Mouse (Mus musculus) hindbrain, embryonic 13.5 days (tissue): ENCODE measurements at regions not wholly inside any gene's neighbourhood (a gene's known extent, or its start where the extent isn't known, plus 50 kb on each side); places are given as distances from the start of the nearest gene placed in this dataset.

Experiments
- ATAC-seq: fragments of 200-750 bp; cut with Nextera tagmentation; 2 replicates; pipeline ENCODE4 v1.8.0; 2017; ENCODE audit warnings: moderate TSS enrichment; ENCODE audit not compliant: low FRiP score
- H3K27ac ChIP-seq: fragments of 300-500 bp; sonication (generic); 2 replicates; pipeline ENCODE4 v1.5.1; 2015; ENCODE audit warnings: inconsistent platforms, mild to moderate bottlenecking, moderate library complexity
- H3K27me3 ChIP-seq: fragments of 300-500 bp; sonication (generic); 2 replicates; pipeline ENCODE4 v1.6.1; 2015; ENCODE audit warnings: mild to moderate bottlenecking, inconsistent platforms
- H3K36me3 ChIP-seq: fragments of 300-500 bp; sonication (generic); 2 replicates; pipeline ENCODE4 v1.6.1; 2015; ENCODE audit warnings: mild to moderate bottlenecking, inconsistent platforms
- H3K4me1 ChIP-seq: fragments of 300-500 bp; sonication (generic); replicated peaks from 2 replicates; pipeline ENCODE4 v1.6.1; 2015; ENCODE audit warnings: inconsistent platforms
- H3K4me2 ChIP-seq: fragments of 300-500 bp; sonication (generic); 2 replicates; pipeline ENCODE4 v1.6.1; 2015; ENCODE audit warnings: inconsistent platforms, mild to moderate bottlenecking, moderate library complexity
- H3K4me3 ChIP-seq: fragments of 300-500 bp; sonication (generic); 2 replicates; pipeline ENCODE4 v1.5.1; 2015; ENCODE audit warnings: mild to moderate bottlenecking, inconsistent platforms
- H3K9ac ChIP-seq: fragments of 300-500 bp; sonication (generic); 2 replicates; pipeline ENCODE4 v1.6.1; 2015; ENCODE audit warnings: mild to moderate bottlenecking, inconsistent platforms
- H3K9me3 ChIP-seq: fragments of 300-500 bp; sonication (generic); 2 replicates; pipeline ENCODE4 v1.6.1; 2016; ENCODE audit warnings: inconsistent platforms
- WGBS: fragments of 180-500 bp; shearing (Covaris S2); methylation state at CpG from one replicate; pipeline ENCODE4 v1.1.7; 2015; 5-methylcytosine and 5-hydroxymethylcytosine counted together

DNA sequence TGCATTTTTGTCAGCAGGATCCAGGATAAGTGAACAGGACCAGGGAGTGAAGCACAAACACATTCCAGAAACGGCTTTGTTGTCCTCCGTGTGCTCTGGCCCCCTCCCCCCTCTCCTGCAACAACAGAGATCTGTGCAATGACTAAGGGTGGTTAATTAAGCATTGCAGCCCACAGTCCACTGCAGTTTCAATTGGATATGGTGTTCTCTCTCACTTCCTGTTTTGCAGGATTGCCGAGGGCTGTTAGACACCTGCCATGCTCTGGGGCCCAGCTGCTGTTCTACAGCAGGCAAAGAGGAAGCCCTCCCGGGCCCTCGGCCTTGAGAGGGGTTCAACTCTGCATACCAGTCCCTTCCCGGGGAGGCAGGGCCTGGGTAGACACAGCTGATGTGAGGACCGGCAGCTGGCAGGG lies 293.5 kb downstream of the Maf start:
- 5% methylated on average over 7 of the region's 7 CpGs for WGBS
- peak; percentile 57; the same call in 1 of the 2 replicates for ATAC-seq
- Histone ChIP-seq H3K9me3 (no peaks in the 10 kb centered on the region), H3K27ac (peak overlapping the region; percentile 66), H3K4me2 (no peak overlapping the region), H3K4me1 (peaks cover 17% of the 10 kb centered on the region), H3K9ac (no peak overlapping the region), H3K27me3 (peaks cover 10% of the 10 kb centered on the region), H3K36me3 (no peaks in the 10 kb centered on the region), H3K4me3 (no peak overlapping the region)

DNA sequence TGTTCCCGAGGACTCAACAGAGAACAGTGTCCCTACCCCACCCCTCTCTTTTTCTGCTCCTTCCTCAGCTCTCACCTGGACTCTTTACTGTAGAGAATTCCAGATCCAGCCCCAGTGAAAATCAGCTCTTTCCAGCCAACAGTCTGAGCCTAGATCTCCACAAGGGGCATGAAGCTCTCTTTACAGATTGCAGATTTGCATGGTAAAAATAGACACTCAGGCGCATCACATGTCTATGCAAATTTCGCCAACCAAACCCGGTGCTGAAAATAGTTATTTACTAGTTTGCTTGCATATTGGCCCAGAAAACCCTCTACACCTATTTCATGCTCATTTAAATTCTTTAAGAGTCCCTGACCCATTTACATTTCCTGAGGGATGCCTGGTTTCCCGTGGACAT lies 295.8 kb downstream of the Maf start:
- 75% methylated on average over 5 of the region's 5 CpGs for WGBS
- Histone ChIP-seq H3K4me2 (no peak overlapping the region), H3K36me3 (no peaks in the 10 kb centered on the region), H3K27ac (no peak overlapping the region), H3K27me3 (peaks cover 6% of the 10 kb centered on the region; the same call in 1 of the 2 replicates), H3K9me3 (no peaks in the 10 kb centered on the region), H3K4me3 (no peak overlapping the region), H3K9ac (no peak overlapping the region), H3K4me1 (peaks cover 17% of the 10 kb centered on the region)
- no peak for ATAC-seq

DNA sequence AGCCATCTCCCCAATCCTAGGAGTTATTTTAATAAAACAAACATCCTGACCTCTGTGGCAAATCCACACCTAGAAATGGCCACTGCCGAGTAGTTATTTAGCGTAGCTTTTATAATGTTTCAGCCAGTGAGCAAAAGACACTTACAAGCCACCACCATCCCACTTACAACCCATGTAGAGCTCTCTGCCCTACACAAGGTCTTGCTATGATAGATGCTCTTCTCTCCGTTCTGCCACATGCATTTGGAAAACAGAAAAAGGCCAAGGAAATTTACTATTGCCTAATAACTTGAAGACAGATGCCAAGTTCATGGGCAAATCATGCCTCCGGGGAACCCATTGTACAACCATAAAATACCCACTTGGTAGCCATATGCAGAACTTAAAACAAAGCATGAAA lies 296.5 kb downstream of the Maf start:
- no peak overlapping the region for H3K4me2 ChIP-seq
- WGBS = 97% methylated on average over 4 of the region's 4 CpGs
- ATAC-seq = no peak

DNA sequence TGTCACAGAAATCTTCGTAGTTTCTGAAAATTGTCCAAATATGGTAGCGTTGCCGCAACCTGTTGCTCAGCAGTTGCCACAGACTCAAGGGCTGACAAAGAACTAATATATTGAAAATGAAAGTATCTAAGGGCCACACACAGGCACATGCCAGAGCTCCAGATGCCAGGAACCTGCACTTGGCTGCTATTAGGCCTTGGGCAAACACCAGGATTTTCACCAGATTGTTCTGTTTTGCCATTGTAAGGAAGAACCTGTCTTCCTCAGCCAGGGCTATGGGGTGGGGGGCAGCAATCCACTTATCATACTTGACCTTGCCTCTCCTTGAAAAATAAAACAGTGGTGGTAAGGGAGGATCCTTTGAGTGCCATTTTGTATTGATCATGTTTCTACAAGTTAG lies 297.4 kb downstream of the Maf start:
- 95% methylated on average over 3 of the region's 3 CpGs for whole genome bisulfite sequencing
- Histone ChIP-seq H3K27me3 (peaks cover 6% of the 10 kb centered on the region; the same call in 1 of the 2 replicates), H3K9ac (no peak overlapping the region), H3K36me3 (no peaks in the 10 kb centered on the region), H3K4me1 (peaks cover 17% of the 10 kb centered on the region), H3K4me2 (no peak overlapping the region), H3K27ac (no peak overlapping the region), H3K9me3 (no peaks in the 10 kb centered on the region), H3K4me3 (no peak overlapping the region)
- no peak for ATAC-seq

More for the DNA sequence above, 296.5 kb downstream of the Maf start:
- H3K4me3 ChIP-seq = no peak overlapping the region
- no peak overlapping the region for H3K27ac ChIP-seq
- H3K4me1 ChIP-seq = peaks cover 17% of the 10 kb centered on the region
- H3K36me3 ChIP-seq = no peaks in the 10 kb centered on the region
- H3K9me3 ChIP-seq = no peaks in the 10 kb centered on the region
- H3K9ac ChIP-seq = no peak overlapping the region
- H3K27me3 ChIP-seq = peaks cover 6% of the 10 kb centered on the region; the same call in 1 of the 2 replicates

DNA sequence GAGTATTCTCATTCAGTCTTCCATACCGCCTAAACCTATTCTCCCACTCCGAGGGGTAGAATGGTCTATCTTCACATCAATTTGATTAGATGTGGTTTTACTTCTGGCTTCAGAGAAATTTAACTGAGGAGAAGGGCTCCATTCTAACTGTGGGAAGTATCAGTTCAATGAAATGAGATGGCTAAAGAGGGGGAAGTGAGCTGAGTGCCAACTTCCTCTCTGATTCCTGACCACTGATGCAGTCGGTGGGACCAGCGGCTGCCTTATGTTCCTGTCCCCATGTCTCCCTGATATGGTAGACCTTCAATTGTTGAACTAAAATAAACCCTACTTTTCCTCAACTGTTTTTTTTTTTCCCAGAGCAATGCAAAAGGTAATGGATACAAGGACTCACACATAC lies 300.1 kb downstream of the Maf start:
- no peaks in the 10 kb centered on the region for H3K27me3 ChIP-seq
- ATAC-seq = no peak
- WGBS = 94% methylated on average over 4 of the region's 4 CpGs
- H3K36me3 ChIP-seq = no peaks in the 10 kb centered on the region
- H3K9ac ChIP-seq = no peak overlapping the region
- H3K27ac ChIP-seq = no peak overlapping the region
- H3K4me3 ChIP-seq = no peak overlapping the region
- no peak overlapping the region for H3K4me2 ChIP-seq
- no peaks in the 10 kb centered on the region for H3K4me1 ChIP-seq
- no peaks in the 10 kb centered on the region for H3K9me3 ChIP-seq

DNA sequence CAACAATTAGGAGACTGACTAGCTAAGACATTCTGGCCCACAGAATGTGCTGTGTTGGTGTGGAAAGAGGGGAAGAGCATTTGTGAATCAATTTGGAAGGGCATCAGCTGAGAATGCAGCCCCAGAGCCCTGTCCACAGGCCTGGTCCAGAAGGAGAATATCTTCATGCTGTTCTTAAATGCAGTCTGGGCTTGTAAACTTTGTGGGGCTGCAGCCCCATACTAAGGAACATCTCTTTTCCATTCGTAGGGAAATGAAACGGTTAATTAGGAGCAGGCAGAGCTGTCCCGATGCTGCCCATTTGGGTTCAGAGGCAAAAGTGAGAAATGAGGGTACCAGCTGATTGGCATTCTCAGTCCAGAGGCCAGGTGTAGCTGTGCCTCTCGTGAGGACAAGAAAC lies 304.0 kb downstream of the Maf start:
- Histone ChIP-seq H3K4me1 (no peaks in the 10 kb centered on the region), H3K36me3 (no peaks in the 10 kb centered on the region), H3K27me3 (no peaks in the 10 kb centered on the region), H3K4me2 (no peak overlapping the region), H3K27ac (no peak overlapping the region), H3K9ac (no peak overlapping the region), H3K4me3 (no peak overlapping the region), H3K9me3 (no peaks in the 10 kb centered on the region)
- ATAC-seq = no peak
- WGBS = 63% methylated on average over 4 of the region's 4 CpGs

DNA sequence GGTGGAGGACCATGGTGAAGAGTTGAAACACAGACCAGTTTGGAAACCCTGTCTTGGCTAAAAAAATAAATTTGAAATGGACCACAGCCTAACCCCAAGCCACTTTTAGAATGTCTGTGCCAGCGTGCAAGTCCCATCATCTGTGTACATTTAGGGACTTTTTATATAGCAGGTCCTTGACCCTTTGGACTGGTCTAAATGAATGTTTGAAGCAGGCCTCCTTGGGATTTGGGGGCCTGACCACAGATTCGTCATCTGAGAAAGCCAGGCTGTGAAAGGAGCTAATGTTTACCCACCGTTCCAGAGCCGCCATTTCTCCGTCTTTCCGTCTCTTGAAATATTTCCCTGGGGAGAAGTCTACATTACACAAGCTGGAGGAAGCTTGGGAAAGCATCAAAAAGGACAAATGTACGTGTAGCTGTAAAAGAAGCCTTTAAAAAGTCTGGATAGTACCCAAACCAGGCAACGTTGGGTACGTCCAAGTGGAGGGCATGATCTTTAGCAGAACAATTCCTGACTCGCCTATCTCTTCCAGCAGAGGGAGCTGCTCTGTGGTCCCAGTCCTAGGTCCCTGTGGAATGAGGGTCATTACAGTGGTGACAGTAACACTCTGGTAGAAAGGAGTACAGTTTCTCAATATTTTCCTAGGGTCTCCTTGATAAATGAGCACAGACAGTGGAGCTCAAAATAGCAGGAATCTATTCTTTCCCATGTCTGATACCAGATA lies 305.0 kb downstream of the Maf start:
- Histone ChIP-seq H3K4me3 (no peak overlapping the region), H3K27ac (no peak overlapping the region), H3K36me3 (no peaks in the 10 kb centered on the region), H3K9ac (no peak overlapping the region), H3K4me2 (no peak overlapping the region), H3K9me3 (no peaks in the 10 kb centered on the region), H3K4me1 (no peaks in the 10 kb centered on the region), H3K27me3 (no peaks in the 10 kb centered on the region)
- no peak for ATAC-seq
- 61% methylated on average over 10 of the region's 10 CpGs for WGBS
